Mouse (Mus musculus): ENCODE measurements at regions not wholly inside any gene's neighbourhood (a gene's known extent, or its start where the extent isn't known, plus 50 kb on each side); places are given as distances from the start of the nearest gene placed in this dataset.

DNA sequence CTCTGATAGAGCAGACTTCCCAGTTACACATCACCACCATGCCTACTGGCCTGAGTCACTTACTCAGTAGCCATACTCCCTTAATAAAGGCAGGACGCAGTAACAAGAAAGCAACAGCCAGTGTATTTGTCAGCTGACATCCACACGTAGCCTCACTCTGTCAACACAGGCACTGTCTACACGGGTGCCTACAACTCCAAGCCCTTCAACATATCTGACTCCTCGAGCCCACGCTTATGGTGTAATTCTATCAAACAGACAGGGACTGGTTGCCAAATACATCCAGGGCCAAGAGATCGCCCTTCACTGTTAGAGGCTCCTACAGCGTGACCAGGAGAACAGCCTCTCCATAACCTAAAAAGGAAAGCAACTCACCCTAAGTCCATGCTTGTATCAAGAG, 188.1 kb upstream of the Spred2 start:
- Histone ChIP-seq H3K27ac (ENCODE audit: low read length) (no peak overlapping the region), H3K4me2 (ENCODE audit: low read depth, low read length) (no peak overlapping the region), H3K27me3 (ENCODE audit: control insufficient read depth, insufficient read depth, low read length) (no peaks in the 10 kb centered on the region), H3K4me1 (ENCODE audit: control insufficient read depth, insufficient read depth, low read length) (no peaks in the 10 kb centered on the region; the same call in none of the 2 replicates), H3K9ac (ENCODE audit: low read length) (no peak overlapping the region), H3K4me3 (ENCODE audit: low read length) (no peak overlapping the region), H3K36me3 (ENCODE audit: control insufficient read depth, insufficient read depth) (no peaks in the 10 kb centered on the region), H3K9me3 (replicated peaks; ENCODE audit: control insufficient read depth, low read length) (no peaks in the 10 kb centered on the region)
- ATAC-seq (replicated peaks; ENCODE audit: extremely low read depth, insufficient read depth, low FRiP score), result no peak
- WGBS, result 62% methylated on average over 7 of the region's 7 CpGs

- WGBS, result 69% methylated on average over 7 of the region's 7 CpGs
- Histone ChIP-seq H3K27me3 (ENCODE audit: control insufficient read depth, insufficient read depth, low read length) (no peaks in the 10 kb centered on the region), H3K9ac (ENCODE audit: low read length) (no peak overlapping the region), H3K4me2 (ENCODE audit: low read depth, low read length) (no peak overlapping the region), H3K4me1 (ENCODE audit: control insufficient read depth, insufficient read depth, low read length) (no peaks in the 10 kb centered on the region; the same call in 1 of the 2 replicates), H3K27ac (ENCODE audit: low read length) (no peak overlapping the region), H3K9me3 (replicated peaks; ENCODE audit: control insufficient read depth, low read length) (no peaks in the 10 kb centered on the region), H3K36me3 (ENCODE audit: control insufficient read depth, insufficient read depth) (no peaks in the 10 kb centered on the region), H3K4me3 (ENCODE audit: low read length) (no peak overlapping the region)
- no peak for ATAC-seq (replicated peaks; ENCODE audit: extremely low read depth, insufficient read depth, low FRiP score)
These were observed 187.2 kb upstream of the Spred2 start for GRCm38 (mm10) chr11:19736926-19737325.

DNA sequence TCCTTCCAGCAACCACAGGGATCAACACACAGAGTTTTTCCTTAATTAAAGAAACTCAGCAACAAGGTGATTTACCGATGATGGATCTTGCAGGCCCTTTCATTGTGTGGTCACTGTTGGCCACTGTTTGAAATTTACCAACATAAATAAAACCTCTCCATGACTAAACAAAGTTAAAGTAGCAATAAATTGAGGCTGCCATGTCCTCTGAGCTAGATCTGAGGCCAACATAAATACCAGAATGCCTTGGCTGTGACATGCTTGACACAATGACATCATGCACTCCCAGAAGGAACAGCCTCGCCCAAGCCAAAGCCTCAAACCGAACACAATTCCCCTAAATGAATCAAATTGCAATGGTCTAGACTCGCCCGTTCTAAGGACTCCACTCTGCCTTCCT, 186.8 kb upstream of the Spred2 start:
- H3K9ac ChIP-seq (ENCODE audit: low read length), result no peak overlapping the region
- no peak overlapping the region for H3K4me2 ChIP-seq (ENCODE audit: low read depth, low read length)
- no peaks in the 10 kb centered on the region for H3K9me3 ChIP-seq (replicated peaks; ENCODE audit: control insufficient read depth, low read length)
- H3K27me3 ChIP-seq (ENCODE audit: control insufficient read depth, insufficient read depth, low read length), result no peaks in the 10 kb centered on the region
- peak; percentile 58 for ATAC-seq (replicated peaks; ENCODE audit: extremely low read depth, insufficient read depth, low FRiP score)
- no peaks in the 10 kb centered on the region; the same call in 1 of the 2 replicates for H3K4me1 ChIP-seq (ENCODE audit: control insufficient read depth, insufficient read depth, low read length)
- H3K4me3 ChIP-seq (ENCODE audit: low read length), result no peak overlapping the region
- no peak overlapping the region for H3K27ac ChIP-seq (ENCODE audit: low read length)
- H3K36me3 ChIP-seq (ENCODE audit: control insufficient read depth, insufficient read depth), result no peaks in the 10 kb centered on the region
- WGBS, result 44% methylated on average over 5 of the region's 5 CpGs

DNA sequence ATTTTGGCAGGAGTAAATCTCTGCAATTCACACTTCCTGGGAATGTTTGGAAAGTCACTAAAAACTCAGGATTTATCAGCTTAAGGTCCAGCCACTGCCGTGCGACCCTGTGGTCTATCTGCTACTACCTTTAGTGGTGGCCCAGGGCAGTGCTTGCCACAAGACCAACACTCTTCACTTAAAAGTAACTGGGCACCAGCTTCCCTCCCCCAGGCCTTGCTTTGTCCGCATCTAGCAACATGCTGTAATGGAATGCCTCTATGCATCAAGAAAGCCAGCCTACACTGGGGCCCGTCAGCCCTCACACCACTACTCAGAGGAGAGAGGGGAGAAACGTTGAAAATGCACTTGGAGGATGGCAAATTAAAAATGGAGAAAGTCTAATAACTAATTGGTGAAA, 186.4 kb upstream of the Spred2 start:
- H3K9ac ChIP-seq (ENCODE audit: low read length), result no peak overlapping the region
- no peak overlapping the region for H3K4me3 ChIP-seq (ENCODE audit: low read length)
- 65% methylated on average over 5 of the region's 5 CpGs for WGBS
- no peaks in the 10 kb centered on the region for H3K9me3 ChIP-seq (replicated peaks; ENCODE audit: control insufficient read depth, low read length)
- no peak for ATAC-seq (replicated peaks; ENCODE audit: extremely low read depth, insufficient read depth, low FRiP score)
- no peaks in the 10 kb centered on the region; the same call in 1 of the 2 replicates for H3K4me1 ChIP-seq (ENCODE audit: control insufficient read depth, insufficient read depth, low read length)
- no peaks in the 10 kb centered on the region for H3K36me3 ChIP-seq (ENCODE audit: control insufficient read depth, insufficient read depth)
- no peak overlapping the region for H3K4me2 ChIP-seq (ENCODE audit: low read depth, low read length)
- no peak overlapping the region for H3K27ac ChIP-seq (ENCODE audit: low read length)
- H3K27me3 ChIP-seq (ENCODE audit: control insufficient read depth, insufficient read depth, low read length), result no peaks in the 10 kb centered on the region

DNA sequence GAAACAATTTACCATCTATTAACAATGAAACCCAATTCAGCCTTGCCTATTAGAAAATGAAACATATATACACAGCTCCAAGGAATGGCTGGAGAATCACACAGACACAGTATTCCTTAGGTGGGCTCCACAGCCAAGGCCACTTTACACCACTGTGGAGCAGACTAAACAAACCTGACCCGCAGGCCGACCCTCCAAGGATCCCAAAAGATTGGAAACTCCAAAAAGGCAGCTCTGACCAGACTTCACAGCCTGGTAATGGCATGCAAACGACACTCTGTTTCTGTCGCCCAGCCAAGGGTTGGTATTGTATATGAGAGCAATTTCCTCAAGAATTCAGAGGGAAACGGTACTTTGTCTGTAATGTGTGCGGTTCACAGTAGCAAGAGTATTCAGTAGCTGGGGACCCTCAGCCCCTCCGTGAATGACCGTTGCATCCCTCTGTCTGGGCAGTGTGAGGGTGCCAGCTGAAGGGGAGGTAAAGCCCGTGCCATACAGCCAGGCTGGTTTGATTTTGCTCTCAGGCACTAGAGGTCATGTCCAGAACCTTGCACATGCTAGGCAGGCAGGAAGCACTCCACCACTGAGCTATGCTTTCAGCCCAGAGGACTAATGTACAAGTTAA, 184.5 kb upstream of the Spred2 start:
- H3K4me3 ChIP-seq (ENCODE audit: low read length), result no peak overlapping the region
- no peaks in the 10 kb centered on the region for H3K27me3 ChIP-seq (ENCODE audit: control insufficient read depth, insufficient read depth, low read length)
- no peaks in the 10 kb centered on the region for H3K9me3 ChIP-seq (replicated peaks; ENCODE audit: control insufficient read depth, low read length)
- WGBS, result 65% methylated on average over 9 of the region's 9 CpGs
- no peaks in the 10 kb centered on the region for H3K36me3 ChIP-seq (ENCODE audit: control insufficient read depth, insufficient read depth)
- no peaks in the 10 kb centered on the region; the same call in 1 of the 2 replicates for H3K4me1 ChIP-seq (ENCODE audit: control insufficient read depth, insufficient read depth, low read length)
- H3K4me2 ChIP-seq (ENCODE audit: low read depth, low read length), result no peak overlapping the region
- no peak overlapping the region for H3K27ac ChIP-seq (ENCODE audit: low read length)
- H3K9ac ChIP-seq (ENCODE audit: low read length), result no peak overlapping the region
- no peak for ATAC-seq (replicated peaks; ENCODE audit: extremely low read depth, insufficient read depth, low FRiP score)

GRCm38 (mm10) chr11:19740562-19740961, 183.6 kb upstream of the Spred2 start:
- Histone ChIP-seq H3K36me3 (ENCODE audit: control insufficient read depth, insufficient read depth) (no peaks in the 10 kb centered on the region), H3K4me2 (ENCODE audit: low read depth, low read length) (no peak overlapping the region), H3K27ac (ENCODE audit: low read length) (no peak overlapping the region), H3K27me3 (ENCODE audit: control insufficient read depth, insufficient read depth, low read length) (no peaks in the 10 kb centered on the region), H3K9ac (ENCODE audit: low read length) (no peak overlapping the region), H3K4me3 (ENCODE audit: low read length) (no peak overlapping the region), H3K9me3 (replicated peaks; ENCODE audit: control insufficient read depth, low read length) (no peaks in the 10 kb centered on the region), H3K4me1 (ENCODE audit: control insufficient read depth, insufficient read depth, low read length) (no peaks in the 10 kb centered on the region; the same call in 1 of the 2 replicates)
- WGBS, result 79% methylated on average over 3 of the region's 3 CpGs
- no peak for ATAC-seq (replicated peaks; ENCODE audit: extremely low read depth, insufficient read depth, low FRiP score)

GRCm38 (mm10) chr11:19747097-19747972, 176.8 kb upstream of the Spred2 start:
- H3K36me3 ChIP-seq (ENCODE audit: control insufficient read depth, insufficient read depth), result no peaks in the 10 kb centered on the region
- no peak for ATAC-seq (replicated peaks; ENCODE audit: extremely low read depth, insufficient read depth, low FRiP score)
- H3K9me3 ChIP-seq (replicated peaks; ENCODE audit: control insufficient read depth, low read length), result no peaks in the 10 kb centered on the region
- no peak overlapping the region for H3K27ac ChIP-seq (ENCODE audit: low read length)
- no peaks in the 10 kb centered on the region for H3K27me3 ChIP-seq (ENCODE audit: control insufficient read depth, insufficient read depth, low read length)
- 45% methylated on average over 11 of the region's 11 CpGs for WGBS
- H3K4me3 ChIP-seq (ENCODE audit: low read length), result no peak overlapping the region
- no peak overlapping the region for H3K9ac ChIP-seq (ENCODE audit: low read length)
- H3K4me1 ChIP-seq (ENCODE audit: control insufficient read depth, insufficient read depth, low read length), result no peaks in the 10 kb centered on the region
- H3K4me2 ChIP-seq (ENCODE audit: low read depth, low read length), result no peak overlapping the region

DNA sequence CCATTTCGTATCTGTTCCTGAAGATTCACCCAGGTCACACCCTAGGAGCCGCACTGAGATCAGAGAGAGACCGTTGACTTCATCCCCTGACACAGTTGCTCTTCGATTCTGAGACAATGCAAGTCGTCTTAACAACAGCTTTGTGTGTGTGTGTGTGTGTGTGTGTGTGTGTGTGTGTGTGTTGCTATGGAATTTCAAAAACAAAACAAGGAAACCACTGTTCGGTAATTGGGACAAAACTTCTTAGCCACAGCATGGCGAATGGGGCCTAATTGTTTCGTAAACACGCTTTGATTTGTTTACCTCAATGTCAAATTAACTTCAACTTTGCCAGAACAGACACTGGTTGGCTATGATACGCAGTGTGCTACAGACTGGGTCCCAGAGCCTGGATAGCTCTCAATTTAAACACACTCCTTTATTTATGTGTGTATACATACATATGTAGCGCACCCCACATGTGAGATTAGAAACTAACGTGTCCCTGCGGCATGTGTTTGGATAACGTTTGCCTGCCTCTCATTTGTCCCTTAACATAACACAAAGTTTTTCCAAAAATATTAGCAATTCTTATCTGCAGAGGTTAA, 176.1 kb upstream of the Spred2 start:
- Histone ChIP-seq H3K4me2 (ENCODE audit: low read depth, low read length) (no peak overlapping the region), H3K9ac (ENCODE audit: low read length) (no peak overlapping the region), H3K4me1 (ENCODE audit: control insufficient read depth, insufficient read depth, low read length) (no peaks in the 10 kb centered on the region), H3K27ac (ENCODE audit: low read length) (no peak overlapping the region), H3K27me3 (ENCODE audit: control insufficient read depth, insufficient read depth, low read length) (no peaks in the 10 kb centered on the region), H3K9me3 (replicated peaks; ENCODE audit: control insufficient read depth, low read length) (no peaks in the 10 kb centered on the region), H3K4me3 (ENCODE audit: low read length) (no peak overlapping the region), H3K36me3 (ENCODE audit: control insufficient read depth, insufficient read depth) (no peaks in the 10 kb centered on the region)
- ATAC-seq (replicated peaks; ENCODE audit: extremely low read depth, insufficient read depth, low FRiP score), result no peak
- 61% methylated on average over 14 of the region's 14 CpGs for WGBS

DNA sequence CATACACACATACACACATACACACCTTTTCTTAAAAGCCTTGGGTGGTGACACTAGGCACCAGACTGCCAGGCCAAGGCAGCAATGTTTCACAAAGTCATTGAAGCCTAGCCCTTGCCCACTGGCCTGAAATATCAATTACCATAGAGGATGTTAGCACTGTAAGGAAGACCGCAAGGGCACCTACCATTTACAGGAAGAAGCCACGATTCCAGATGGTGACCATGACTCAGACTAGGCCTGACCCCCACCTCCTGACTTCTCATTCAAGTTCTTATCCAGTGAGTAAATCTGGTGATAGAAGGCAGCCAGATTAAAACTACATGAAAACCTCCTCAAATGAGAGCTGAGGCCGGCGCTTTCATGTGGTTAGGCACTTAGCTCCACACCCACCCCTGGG, 165.3 kb upstream of the Spred2 start:
- Histone ChIP-seq H3K36me3 (ENCODE audit: control insufficient read depth, insufficient read depth) (no peaks in the 10 kb centered on the region), H3K4me2 (ENCODE audit: low read depth, low read length) (no peak overlapping the region), H3K9ac (ENCODE audit: low read length) (no peak overlapping the region), H3K4me1 (ENCODE audit: control insufficient read depth, insufficient read depth, low read length) (no peaks in the 10 kb centered on the region), H3K27me3 (ENCODE audit: control insufficient read depth, insufficient read depth, low read length) (no peaks in the 10 kb centered on the region), H3K9me3 (replicated peaks; ENCODE audit: control insufficient read depth, low read length) (no peaks in the 10 kb centered on the region), H3K4me3 (ENCODE audit: low read length) (no peak overlapping the region), H3K27ac (ENCODE audit: low read length) (no peak overlapping the region)
- ATAC-seq (replicated peaks; ENCODE audit: extremely low read depth, insufficient read depth, low FRiP score), result no peak
- 77% methylated on average over 4 of the region's 4 CpGs for WGBS
